Mouse (Mus musculus) embryonic facial prominence, embryonic 13.5 days (tissue): ENCODE data around the gene Il21r. TPM values are rescaled to one million over a fixed set of nuclear protein-coding genes. Genes with fewer than 3 reads are reported as not detected.

ENCODE experiments used
- ATAC-seq: fragments of 200-750 bp; cut with Nextera tagmentation; 2 replicates; pipeline ENCODE4 v1.8.0; 2017; ENCODE audit warnings: low read depth; ENCODE audit not compliant: insufficient number of reproducible peaks, insufficient read depth, low FRiP score, low TSS enrichment
- H3K27ac ChIP-seq: fragments of 300-500 bp; sonication (generic); 2 replicates; pipeline ENCODE4 v1.5.1; 2015; ENCODE audit warnings: moderate library complexity, mild to moderate bottlenecking, inconsistent platforms
- H3K27me3 ChIP-seq: fragments of 300-500 bp; sonication (generic); 2 replicates; pipeline ENCODE4 v1.6.1; 2015; ENCODE audit warnings: mild to moderate bottlenecking, inconsistent platforms
- H3K36me3 ChIP-seq: fragments of 300-500 bp; sonication (generic); 2 replicates; pipeline ENCODE4 v1.6.1; 2015; ENCODE audit warnings: mild to moderate bottlenecking, inconsistent platforms
- H3K4me1 ChIP-seq: fragments of 300-500 bp; sonication (generic); 2 replicates; pipeline ENCODE4 v1.6.1; 2015; ENCODE audit warnings: inconsistent platforms
- H3K4me2 ChIP-seq: fragments of 300-500 bp; sonication (generic); 2 replicates; pipeline ENCODE4 v1.6.1; 2015; ENCODE audit warnings: moderate library complexity, mild to moderate bottlenecking, inconsistent platforms
- H3K4me3 ChIP-seq: fragments of 300-500 bp; sonication (generic); 2 replicates; pipeline ENCODE4 v1.5.1; 2015; ENCODE audit warnings: mild to moderate bottlenecking, inconsistent platforms
- H3K9ac ChIP-seq: fragments of 300-500 bp; sonication (generic); 2 replicates; pipeline ENCODE4 v1.6.1; 2015; ENCODE audit warnings: mild to moderate bottlenecking, inconsistent platforms
- H3K9me3 ChIP-seq: fragments of 300-500 bp; sonication (generic); 2 replicates; pipeline ENCODE4 v1.6.1; 2016; ENCODE audit warnings: inconsistent platforms
- WGBS: fragments of 180-500 bp; shearing (Covaris S2); methylation state at CpG from one replicate; pipeline ENCODE4 v1.1.7; 2015; ENCODE audit warnings: mixed read lengths; 5-methylcytosine and 5-hydroxymethylcytosine counted together
- polyA plus RNA-seq: library from polyadenylated mRNA; unstranded; fragments of >200 nt; fragmentation: Nextera tagmentation; extraction: Ambion mirVana; gene quantifications from 2 replicates; pipeline ENCODE4 v1.2.1, GENCODE M21; 2015

Gene Il21r
- polyA plus RNA-seq, 1 experiment from 2014 or later = 0.67 TPM

DNA sequence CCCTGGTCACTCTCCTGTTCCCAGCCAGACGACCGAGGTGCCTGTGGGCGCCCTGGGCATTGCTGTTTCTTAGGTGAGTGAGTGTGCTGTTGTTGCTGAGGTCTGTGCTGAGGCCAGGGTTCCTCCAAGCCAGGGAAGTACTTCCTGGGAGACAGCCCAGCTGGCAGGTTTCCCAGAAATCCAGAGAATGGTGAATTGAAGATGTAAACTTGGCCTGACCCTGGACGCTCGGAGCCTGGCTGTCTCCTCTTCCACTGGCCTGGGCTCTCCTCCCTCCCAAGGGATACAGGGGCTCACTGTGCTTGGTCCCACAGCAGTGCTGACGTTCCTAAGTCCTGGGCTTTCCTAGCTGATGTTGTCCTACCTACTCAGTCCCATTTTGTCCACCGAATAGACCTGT is 26.2 kb upstream of the Il21r start:
- Histone ChIP-seq H3K4me3 (no peak overlapping the region), H3K9ac (no peak overlapping the region)

DNA sequence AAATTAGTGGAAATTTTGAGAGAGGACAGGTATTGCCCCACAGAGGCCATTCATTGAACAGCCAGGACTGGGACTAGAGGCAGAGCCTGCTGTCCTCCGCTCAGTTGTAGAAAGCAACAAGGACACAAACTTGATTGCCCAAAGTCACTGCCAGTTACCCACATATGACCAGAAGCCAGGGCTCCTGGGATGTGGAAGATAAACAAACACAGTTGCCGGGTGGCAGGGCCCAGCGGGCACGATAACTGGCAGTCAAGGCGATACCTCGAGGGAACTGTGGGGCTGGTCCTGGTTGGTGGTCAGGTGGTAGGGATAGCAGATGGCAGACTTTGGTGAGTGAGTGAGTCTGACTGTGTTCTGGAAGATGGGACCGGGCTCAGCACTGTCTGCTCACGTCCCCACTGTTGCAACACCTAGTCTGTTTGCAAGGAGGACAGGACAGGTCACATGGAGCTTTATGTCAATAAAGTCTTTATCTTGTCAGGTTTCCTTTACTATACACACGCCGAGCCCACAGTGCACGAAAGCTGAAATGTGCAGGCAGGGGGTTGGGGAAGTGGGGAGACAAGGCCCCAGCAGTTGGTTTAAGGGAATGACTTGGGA is 25.6 kb upstream of the Il21r start:
- H3K9me3 ChIP-seq = no peaks in the 10 kb centered on the region
- H3K4me3 ChIP-seq = no peak overlapping the region
- WGBS = 88% methylated on average over 11 of the region's 11 CpGs
- H3K27me3 ChIP-seq = peaks cover 4% of the 10 kb centered on the region; the same call in 1 of the 2 replicates
- H3K9ac ChIP-seq = no peak overlapping the region
- no peak overlapping the region for H3K27ac ChIP-seq
- peaks cover 17% of the 10 kb centered on the region for H3K4me1 ChIP-seq
- ATAC-seq = no peak
- H3K36me3 ChIP-seq = peaks cover 16% of the 10 kb centered on the region
- H3K4me2 ChIP-seq = no peak overlapping the region

More for the DNA sequence above, 26.2 kb upstream of the Il21r start:
- Histone ChIP-seq H3K27ac (no peak overlapping the region), H3K9me3 (no peaks in the 10 kb centered on the region), H3K36me3 (peaks cover 16% of the 10 kb centered on the region), H3K4me2 (no peak overlapping the region), H3K4me1 (peaks cover 17% of the 10 kb centered on the region), H3K27me3 (peaks cover 4% of the 10 kb centered on the region; the same call in 1 of the 2 replicates)
- no peak for ATAC-seq
- 73% methylated on average over 7 of the region's 7 CpGs for WGBS

DNA sequence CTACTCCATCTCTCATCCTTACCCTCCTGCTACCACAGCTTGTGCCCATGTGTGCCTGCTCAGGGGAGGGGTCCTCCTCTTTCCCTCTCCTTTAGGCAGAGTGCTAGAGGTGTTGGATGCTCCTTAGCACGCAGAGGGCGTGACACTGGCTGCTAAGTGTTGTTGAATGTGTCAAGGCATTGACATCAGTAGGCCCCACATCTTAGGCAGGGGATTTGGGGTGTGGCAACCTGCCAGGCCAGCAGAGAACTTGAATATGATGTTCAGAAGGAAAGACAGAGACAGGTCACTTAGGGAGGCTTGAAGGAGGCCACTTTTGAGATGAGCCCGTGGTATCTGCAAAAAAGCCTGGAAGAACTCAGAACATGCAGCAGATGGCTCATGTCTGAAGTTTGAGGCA is 25.1 kb upstream of the Il21r start:
- H3K9ac ChIP-seq = no peak overlapping the region
- H3K27me3 ChIP-seq = peaks cover 4% of the 10 kb centered on the region; the same call in 1 of the 2 replicates
- no peak for ATAC-seq
- no peak overlapping the region for H3K4me3 ChIP-seq
- H3K9me3 ChIP-seq = no peaks in the 10 kb centered on the region
- peaks cover 17% of the 10 kb centered on the region for H3K4me1 ChIP-seq
- H3K27ac ChIP-seq = no peak overlapping the region
- H3K36me3 ChIP-seq = peaks cover 12% of the 10 kb centered on the region
- no peak overlapping the region for H3K4me2 ChIP-seq
- WGBS = 74% methylated on average over 3 of the region's 3 CpGs

DNA sequence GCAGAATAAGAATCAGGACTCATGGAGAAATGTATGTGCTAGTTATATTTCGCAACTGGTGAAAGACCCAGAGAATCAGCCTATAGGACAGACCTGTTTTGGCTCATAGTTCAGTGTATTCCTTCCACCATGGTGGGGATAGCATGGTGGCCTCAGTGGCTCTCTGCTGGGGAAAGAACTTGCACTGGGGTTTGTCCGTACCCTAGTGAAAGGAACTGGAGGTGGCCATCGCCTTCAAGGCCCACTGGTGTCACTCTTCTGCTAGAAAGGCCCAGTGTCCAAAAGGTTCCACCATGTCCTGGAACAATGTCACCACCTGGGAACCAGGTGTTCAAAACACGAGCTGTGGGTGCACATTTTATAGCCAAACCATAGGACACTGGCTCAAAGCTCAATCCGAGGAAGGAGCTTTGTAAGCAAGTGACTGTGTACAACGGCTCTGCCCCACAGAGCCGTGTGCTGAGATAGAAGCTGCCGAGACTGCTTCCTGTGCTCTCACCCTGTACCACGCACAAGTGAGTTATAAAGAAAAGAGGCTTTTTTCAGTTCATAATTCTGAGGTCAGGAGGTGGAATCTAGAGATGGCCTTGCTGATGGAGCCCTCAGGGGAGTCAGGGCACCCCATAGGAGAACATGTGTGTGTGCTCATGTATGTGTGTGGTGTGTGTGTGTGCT is 23.5 kb upstream of the Il21r start:
- H3K36me3 ChIP-seq = peaks cover 11% of the 10 kb centered on the region
- no peaks in the 10 kb centered on the region for H3K9me3 ChIP-seq
- H3K4me1 ChIP-seq = peaks cover 17% of the 10 kb centered on the region
- no peak for ATAC-seq
- WGBS = 81% methylated on average over 9 of the region's 9 CpGs
- H3K9ac ChIP-seq = no peak overlapping the region
- no peak overlapping the region for H3K4me3 ChIP-seq
- no peak overlapping the region for H3K4me2 ChIP-seq
- H3K27ac ChIP-seq = no peak overlapping the region
- peaks cover 4% of the 10 kb centered on the region; the same call in 1 of the 2 replicates for H3K27me3 ChIP-seq

DNA sequence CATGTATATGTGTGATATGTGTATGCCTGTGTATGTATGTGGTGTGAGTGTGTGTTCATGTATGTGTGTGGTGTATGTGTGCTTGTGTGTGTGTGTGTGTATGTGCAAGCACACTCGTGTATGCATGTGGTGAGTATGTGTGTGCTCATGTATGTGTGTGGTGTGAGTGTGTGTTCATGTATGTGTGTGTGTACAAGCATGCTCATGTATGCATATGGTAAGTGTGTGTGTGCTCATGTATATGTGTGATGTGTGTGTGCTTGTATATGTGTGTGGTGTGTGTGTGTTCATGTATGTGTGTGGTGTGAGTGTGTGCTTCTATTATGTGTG is 23.0 kb upstream of the Il21r start:
- peaks cover 4% of the 10 kb centered on the region; the same call in 1 of the 2 replicates for H3K27me3 ChIP-seq
- H3K4me3 ChIP-seq = no peak overlapping the region
- WGBS = 94% methylated on average over 1 of the region's 1 CpGs
- peaks cover 16% of the 10 kb centered on the region for H3K4me1 ChIP-seq
- no peak overlapping the region for H3K4me2 ChIP-seq
- no peaks in the 10 kb centered on the region for H3K9me3 ChIP-seq
- ATAC-seq = no peak
- peaks cover 11% of the 10 kb centered on the region for H3K36me3 ChIP-seq
- no peak overlapping the region; the same call in 1 of the 2 replicates for H3K27ac ChIP-seq
- no peak overlapping the region for H3K9ac ChIP-seq

DNA sequence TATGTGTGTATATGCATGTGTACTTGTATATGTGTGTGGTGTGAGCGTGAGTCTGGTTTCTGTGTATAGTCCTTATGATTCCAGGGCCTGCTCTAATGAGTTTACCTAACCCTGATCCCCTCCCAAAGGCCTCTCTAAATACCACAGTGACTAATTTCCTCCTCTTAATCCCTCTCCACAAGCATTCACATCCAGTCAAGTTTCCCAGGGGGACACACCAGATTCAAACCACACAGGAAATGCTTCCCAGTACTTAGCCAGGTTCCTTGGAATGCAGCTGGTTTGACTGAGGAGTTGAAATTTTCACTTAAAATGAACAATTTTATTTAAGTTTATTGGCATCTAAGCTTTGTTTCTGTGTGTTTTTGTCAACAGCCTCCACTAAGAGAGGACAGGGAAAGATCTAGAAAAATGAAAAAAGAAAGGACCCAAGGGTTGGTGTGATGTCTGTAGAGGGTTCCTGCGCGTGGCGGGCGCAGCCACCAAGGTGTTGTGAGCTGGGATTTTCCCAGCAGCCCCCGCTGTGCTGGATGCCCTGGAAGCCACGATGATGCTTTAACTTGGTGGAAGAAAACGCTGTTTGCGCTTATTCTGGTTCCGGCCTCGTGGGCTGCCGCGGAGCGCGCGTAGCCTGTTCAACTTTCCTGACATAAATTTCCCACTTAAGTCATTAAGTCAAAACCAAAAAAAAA is 22.5 kb upstream of the Il21r start:
- WGBS = 10% methylated on average over 16 of the region's 16 CpGs
- H3K27ac ChIP-seq = no peak overlapping the region; the same call in 1 of the 2 replicates
- peaks cover 7% of the 10 kb centered on the region for H3K36me3 ChIP-seq
- peaks cover 12% of the 10 kb centered on the region for H3K4me1 ChIP-seq
- peak overlapping the region; percentile 40 for H3K4me3 ChIP-seq
- peaks cover 4% of the 10 kb centered on the region; the same call in 1 of the 2 replicates for H3K27me3 ChIP-seq
- no peak for ATAC-seq
- no peaks in the 10 kb centered on the region for H3K9me3 ChIP-seq
- H3K9ac ChIP-seq = peak overlapping the region; percentile 65
- H3K4me2 ChIP-seq = peak overlapping the region; percentile 81

DNA sequence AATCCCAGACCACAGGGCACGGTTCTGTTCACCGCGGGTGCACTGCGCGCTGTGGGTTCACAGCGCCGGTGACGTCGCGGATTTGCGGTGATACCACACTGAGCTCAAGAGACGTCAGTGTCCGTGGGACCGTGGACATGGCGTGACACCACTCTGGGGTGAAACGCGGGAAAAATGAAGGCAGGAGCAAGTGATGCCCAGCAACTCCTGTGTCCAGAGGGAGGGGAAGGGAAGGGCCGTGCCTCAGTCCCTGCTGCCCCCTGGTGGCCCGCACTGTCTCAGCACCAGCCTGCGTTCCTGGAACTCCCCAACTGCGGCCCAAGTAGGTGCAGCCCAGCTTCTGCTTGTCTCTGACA is 21.9 kb upstream of the Il21r start:
- WGBS = 4% methylated on average over 21 of the region's 21 CpGs
- ATAC-seq = peak; percentile 45; the same call in 1 of the 2 replicates
- H3K27ac ChIP-seq = no peak overlapping the region

DNA sequence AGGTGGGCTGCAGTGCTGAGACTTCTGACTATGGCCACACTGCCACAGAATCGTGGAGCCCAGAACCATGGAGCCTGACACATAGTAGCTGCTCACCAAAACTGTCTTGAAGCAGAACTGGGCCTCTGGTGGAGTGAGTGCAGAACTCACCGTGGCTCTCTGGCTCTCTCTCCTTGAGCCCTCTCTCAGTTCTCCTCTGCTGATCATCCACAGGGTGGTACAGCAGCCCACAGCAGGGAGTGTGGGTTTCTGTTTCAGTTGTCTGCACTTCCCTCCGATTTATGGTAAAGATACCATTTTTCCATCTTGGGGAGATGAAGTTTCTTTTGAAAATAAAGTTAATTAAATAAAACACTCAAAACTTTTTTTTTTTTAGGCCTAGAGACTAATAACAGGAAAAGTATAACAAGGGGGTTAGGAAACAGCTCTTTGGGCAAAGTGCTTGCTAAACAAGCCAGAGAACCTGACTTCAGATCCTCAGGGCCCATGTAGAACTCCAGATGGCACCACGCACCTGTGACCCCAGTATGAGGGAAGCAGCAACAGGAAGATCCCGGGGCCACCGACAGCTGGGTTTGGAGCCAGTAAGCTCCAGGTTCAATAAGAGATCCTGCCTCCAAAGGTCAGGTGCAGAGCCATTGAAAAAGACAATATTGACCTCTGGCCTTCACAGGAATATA is 19.8 kb upstream of the Il21r start:
- Histone ChIP-seq H3K4me3 (no peak overlapping the region), H3K27ac (no peak overlapping the region), H3K27me3 (peaks cover 4% of the 10 kb centered on the region; the same call in 1 of the 2 replicates), H3K4me2 (no peak overlapping the region), H3K4me1 (peaks cover 10% of the 10 kb centered on the region), H3K9me3 (no peaks in the 10 kb centered on the region), H3K9ac (no peak overlapping the region), H3K36me3 (no peaks in the 10 kb centered on the region)
- 66% methylated on average over 6 of the region's 6 CpGs for whole genome bisulfite sequencing
- no peak for ATAC-seq

More for the DNA sequence above, 21.9 kb upstream of the Il21r start:
- H3K27me3 ChIP-seq = peaks cover 4% of the 10 kb centered on the region; the same call in 1 of the 2 replicates
- peaks cover 12% of the 10 kb centered on the region for H3K4me1 ChIP-seq
- no peaks in the 10 kb centered on the region for H3K9me3 ChIP-seq
- H3K36me3 ChIP-seq = peaks cover 2% of the 10 kb centered on the region
- H3K4me3 ChIP-seq = peak overlapping the region; percentile 40
- H3K9ac ChIP-seq = peak overlapping the region; percentile 65
- peak overlapping the region; percentile 81 for H3K4me2 ChIP-seq

DNA sequence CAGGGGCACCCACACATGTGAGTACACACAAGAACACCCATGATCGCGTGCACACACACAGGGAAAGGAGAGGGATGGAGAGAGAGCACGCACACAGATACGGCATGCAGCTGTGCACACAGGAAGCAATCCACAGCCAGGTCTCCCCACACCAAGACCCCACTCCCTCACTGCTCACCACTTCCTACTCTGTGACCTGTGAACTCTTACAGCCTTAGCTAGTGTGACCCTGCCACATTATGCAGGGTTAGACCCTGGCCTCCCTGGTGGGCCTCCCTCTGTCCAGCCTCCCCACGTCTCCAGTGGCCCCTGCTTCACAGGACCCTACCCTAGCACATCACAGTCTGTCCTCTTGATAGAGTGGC is 19.2 kb upstream of the Il21r start:
- no peaks in the 10 kb centered on the region for H3K36me3 ChIP-seq
- ATAC-seq = no peak
- H3K27ac ChIP-seq = no peak overlapping the region
- no peak overlapping the region for H3K4me3 ChIP-seq
- no peaks in the 10 kb centered on the region for H3K9me3 ChIP-seq
- H3K9ac ChIP-seq = no peak overlapping the region
- WGBS = 81% methylated on average over 5 of the region's 5 CpGs
- peaks cover 3% of the 10 kb centered on the region; the same call in 1 of the 2 replicates for H3K27me3 ChIP-seq
- H3K4me2 ChIP-seq = no peak overlapping the region
- peaks cover 10% of the 10 kb centered on the region for H3K4me1 ChIP-seq

DNA sequence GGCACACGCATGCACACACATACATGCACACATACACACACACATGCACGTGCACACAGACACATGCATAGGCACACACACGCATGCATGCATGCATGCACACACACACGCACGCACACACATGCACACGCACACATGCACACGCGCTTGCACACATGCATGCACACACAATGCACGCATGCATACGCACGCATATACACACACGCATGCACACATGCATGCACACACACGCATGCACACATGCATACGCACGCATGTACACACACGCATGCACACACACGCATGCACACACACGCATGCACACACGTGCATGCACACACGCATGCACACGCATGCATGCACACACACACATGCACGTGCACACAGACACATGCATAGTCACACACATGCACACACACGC is 16.9 kb upstream of the Il21r start:
- H3K27ac ChIP-seq = no peak overlapping the region
- H3K9me3 ChIP-seq = no peaks in the 10 kb centered on the region
- no peaks in the 10 kb centered on the region; the same call in 1 of the 2 replicates for H3K27me3 ChIP-seq
- no peak overlapping the region for H3K4me3 ChIP-seq
- no peak overlapping the region for H3K9ac ChIP-seq
- no peaks in the 10 kb centered on the region for H3K36me3 ChIP-seq
- no peak for ATAC-seq
- no peaks in the 10 kb centered on the region; the same call in 1 of the 2 replicates for H3K4me1 ChIP-seq
- 98% methylated on average over 23 of the region's 23 CpGs for WGBS
- H3K4me2 ChIP-seq = no peak overlapping the region

DNA sequence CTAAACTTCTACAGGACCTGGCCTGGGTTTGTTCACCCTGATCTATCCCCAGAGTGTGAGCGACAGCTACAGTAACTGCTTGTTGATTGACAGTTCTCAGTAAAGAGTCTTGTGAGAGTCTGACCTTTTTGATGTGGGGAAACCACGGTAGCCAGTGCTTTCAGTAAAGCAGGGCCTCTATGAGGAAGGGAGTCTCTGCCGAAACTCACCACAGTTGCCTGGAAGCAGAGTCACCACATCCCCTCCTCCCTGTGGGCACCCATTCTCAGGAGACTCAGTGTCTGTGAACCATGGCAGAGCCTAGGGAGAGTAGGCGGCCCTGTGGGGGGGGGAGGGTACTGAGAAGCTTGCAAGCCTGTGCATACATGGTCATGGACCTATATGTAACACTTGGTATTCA is 14.5 kb upstream of the Il21r start:
- ATAC-seq = no peak
- Histone ChIP-seq H3K27ac (no peak overlapping the region), H3K4me3 (no peak overlapping the region), H3K4me2 (no peak overlapping the region), H3K9me3 (no peaks in the 10 kb centered on the region), H3K36me3 (no peaks in the 10 kb centered on the region), H3K27me3 (no peaks in the 10 kb centered on the region), H3K9ac (no peak overlapping the region), H3K4me1 (no peaks in the 10 kb centered on the region)
- 74% methylated on average over 4 of the region's 4 CpGs for WGBS
